Mouse (Mus musculus): ENCODE measurements around the gene Fubp3. TPM values are rescaled to one million over a fixed set of nuclear protein-coding genes. Genes with fewer than 3 reads are reported as not detected.

The Fubp3 gene
- 15.0 and 16.0 TPM in 2 replicates for polyA plus RNA-seq (2012; rRNA removed)

GRCm38 (mm10) chr2:31572051-31572914, at the start of gene Fubp3:
Fubp3 (plus strand) TSS chr2:31572651.

GRCm38 (mm10) chr2:31639901-31640608, 67.6 kb downstream of the Fubp3 start, which contains the start of gene Prdm12:
Prdm12 (plus strand) TSS chr2:31640037.

Other genes starting within 250 kb of the Fubp3 start
- gene Ass1, start 102.4 kb upstream of the Fubp3 start, polyA plus RNA-seq (2012; rRNA removed) = 58.7 and 72.4 TPM in 2 replicates
- gene Prdm12, start 67.4 kb downstream of the Fubp3 start, polyA plus RNA-seq (2012; rRNA removed) = not detected in 2 replicates
- gene Exosc2, start 98.1 kb downstream of the Fubp3 start, polyA plus RNA-seq (2012; rRNA removed) = 28.0 and 30.3 TPM in 2 replicates
- 8.6 and 10.1 TPM in 2 replicates for gene Abl1, start 115.7 kb downstream of the Fubp3 start, polyA plus RNA-seq (2012; rRNA removed)
- gene Qrfp, start 237.9 kb downstream of the Fubp3 start, polyA plus RNA-seq (2012; rRNA removed) = 0.01 TPM in 2 replicates

Data from liver, embryonic 14 days (tissue).